Mouse (Mus musculus) lung, postnatal 14 days (tissue): ENCODE data around the gene Zranb3.
"Not testable (repeated sequence)": the region's sequence is repeated elsewhere in the genome, so short reads cannot be mapped to it uniquely, and the experiment has no call there.

Experiments used
- DNase-seq: peaks from one replicate; pipeline ENCODE4 v3.0.0; 2021

Zranb3 gene

GRCm38 (mm10) chr1:128102641-128103461 lies at the start of gene Zranb3, which contains the start of gene R3hdm1:
TSS of gene Zranb3 (minus strand) at chr1:128103047.
TSS of gene R3hdm1 (plus strand) at chr1:128103301.
- DNase-seq: peak; percentile 96

- DNase-seq: no peak
Observed at GRCm38 (mm10) chr1:128141737-128142136, 38.9 kb upstream of the Zranb3 start.

- DNase-seq: no peak
Observed at GRCm38 (mm10) chr1:128141039-128141438, 38.2 kb upstream of the Zranb3 start.

- not testable (repeated sequence) for DNase-seq
Observed at GRCm38 (mm10) chr1:128136222-128136621, 33.4 kb upstream of the Zranb3 start.

GRCm38 (mm10) chr1:128120913-128121627 lies 18.2 kb upstream of the Zranb3 start:
- no peak for DNase-seq

- no peak for DNase-seq
Observed at GRCm38 (mm10) chr1:128103520-128104088, 757 bp upstream of the Zranb3 start.

GRCm38 (mm10) chr1:128102251-128102640 lies 601 bp downstream of the Zranb3 start:
- DNase-seq: peak; percentile 63

GRCm38 (mm10) chr1:128098309-128098708 lies 4.5 kb downstream of the Zranb3 start:
- DNase-seq: no peak

GRCm38 (mm10) chr1:128094686-128095085 lies 8.2 kb downstream of the Zranb3 start:
- no peak for DNase-seq

- no peak for DNase-seq
Observed at GRCm38 (mm10) chr1:128082800-128083199, 20.0 kb downstream of the Zranb3 start.

GRCm38 (mm10) chr1:128081873-128082272 lies 21.0 kb downstream of the Zranb3 start:
- DNase-seq: no peak

- no peak for DNase-seq
Observed at GRCm38 (mm10) chr1:128080936-128081696, 21.7 kb downstream of the Zranb3 start.

GRCm38 (mm10) chr1:128078646-128079045 lies 24.2 kb downstream of the Zranb3 start:
- no peak for DNase-seq

GRCm38 (mm10) chr1:128077788-128078187 lies 25.1 kb downstream of the Zranb3 start:
- DNase-seq: no peak

- no peak for DNase-seq
Observed at GRCm38 (mm10) chr1:128076791-128077479, 25.9 kb downstream of the Zranb3 start.

- no peak for DNase-seq
Observed at GRCm38 (mm10) chr1:128073051-128073450, 29.8 kb downstream of the Zranb3 start.

GRCm38 (mm10) chr1:128070003-128070402 lies 32.8 kb downstream of the Zranb3 start:
- no peak for DNase-seq

GRCm38 (mm10) chr1:128068945-128069397 lies 33.9 kb downstream of the Zranb3 start:
- DNase-seq: no peak

- no peak for DNase-seq
Observed at GRCm38 (mm10) chr1:128064716-128065115, 38.1 kb downstream of the Zranb3 start.

- DNase-seq: no peak
Observed at GRCm38 (mm10) chr1:128062167-128062566, 40.7 kb downstream of the Zranb3 start.

GRCm38 (mm10) chr1:128061401-128061800 lies 41.4 kb downstream of the Zranb3 start:
- DNase-seq: no peak
